Mouse (Mus musculus) lung, postnatal 10 days (tissue): Measurements from ENCODE around the gene Mef2c.

Source experiments
- DNase-seq: peaks from one replicate; pipeline ENCODE4 v3.0.0; 2021

Gene Mef2c

DNA sequence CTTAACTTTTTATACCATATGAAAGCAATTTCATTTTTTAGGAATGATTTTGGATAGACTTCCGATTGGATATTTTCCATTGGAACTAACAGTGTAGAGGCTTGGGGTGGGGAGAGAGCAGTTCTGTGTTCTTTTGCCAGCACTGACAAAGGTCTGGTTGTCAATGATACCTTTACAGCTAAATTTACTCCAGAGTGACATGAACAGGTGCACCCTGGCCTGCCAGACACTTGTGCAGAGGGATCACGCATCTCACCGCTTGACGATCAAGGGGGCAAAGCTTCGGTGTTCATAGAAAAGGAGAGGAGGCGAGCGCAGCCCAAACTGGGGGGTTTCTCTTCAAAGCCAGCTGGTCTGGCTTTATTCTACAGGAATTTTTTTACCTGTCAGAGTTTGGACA is at the start of gene Mef2c:
Gene Mef2c (plus strand): TSS at position 116 of the 400 bp plus-strand sequence.
- DNase-seq: no peak

DNA sequence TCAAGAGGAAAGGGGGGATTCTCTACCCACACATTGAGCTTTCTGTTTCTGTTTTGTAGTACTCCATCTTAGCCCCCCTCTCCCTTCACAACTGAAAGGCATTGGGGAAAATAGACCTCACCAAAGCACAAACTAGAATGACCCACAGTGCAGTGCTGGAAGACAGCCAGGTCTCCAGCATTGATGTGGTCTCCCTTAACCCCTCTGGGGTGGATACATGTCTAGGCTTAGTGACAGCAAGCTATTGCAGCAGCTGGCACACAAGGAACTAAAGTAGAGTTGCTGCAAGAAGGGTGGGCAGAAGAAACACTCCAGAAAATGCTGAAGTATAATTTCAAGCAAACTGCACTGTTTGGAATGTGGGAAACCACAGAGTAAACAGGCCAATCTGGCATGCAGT is 45.1 kb upstream of the Mef2c start:
- peak; percentile 22 for DNase-seq

DNA sequence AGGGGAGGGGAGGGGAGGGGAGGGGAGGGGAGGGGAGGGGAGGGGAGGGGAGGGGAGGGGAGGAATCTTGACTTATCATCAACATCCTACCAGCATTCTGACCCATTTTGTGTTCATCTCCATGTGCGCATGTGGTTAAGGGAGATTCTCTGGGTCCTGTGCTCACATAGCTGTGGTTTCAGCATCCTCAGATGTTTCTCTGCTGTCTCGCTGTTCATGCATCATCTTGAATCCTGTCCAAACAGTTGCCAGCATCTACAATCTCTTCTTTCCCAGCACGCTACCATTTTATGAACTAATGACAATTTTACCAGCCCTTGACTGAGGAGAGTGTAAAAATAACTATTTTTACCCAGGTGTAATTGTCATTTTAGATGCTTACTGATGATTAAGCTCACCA is 44.2 kb upstream of the Mef2c start:
- no peak for DNase-seq

DNA sequence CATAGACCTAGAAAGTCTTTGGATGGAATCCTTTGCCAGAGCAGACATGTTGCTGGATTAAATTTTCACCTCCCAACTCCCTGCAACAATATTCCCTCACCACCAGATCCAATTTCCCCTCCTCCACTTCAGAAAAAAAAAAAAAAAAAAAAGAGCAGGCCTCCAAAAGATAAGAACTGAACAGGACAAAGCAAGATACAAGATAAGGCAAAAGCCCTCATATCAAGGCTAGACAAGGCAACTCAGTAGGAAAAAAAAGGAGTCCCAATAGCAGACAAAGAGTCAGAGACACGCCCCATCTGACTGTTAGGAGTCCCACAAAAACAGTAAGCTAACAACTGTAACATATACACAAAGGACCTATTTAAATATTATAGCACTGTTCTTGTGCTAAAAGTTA is 43.2 kb upstream of the Mef2c start:
- no peak for DNase-seq

DNA sequence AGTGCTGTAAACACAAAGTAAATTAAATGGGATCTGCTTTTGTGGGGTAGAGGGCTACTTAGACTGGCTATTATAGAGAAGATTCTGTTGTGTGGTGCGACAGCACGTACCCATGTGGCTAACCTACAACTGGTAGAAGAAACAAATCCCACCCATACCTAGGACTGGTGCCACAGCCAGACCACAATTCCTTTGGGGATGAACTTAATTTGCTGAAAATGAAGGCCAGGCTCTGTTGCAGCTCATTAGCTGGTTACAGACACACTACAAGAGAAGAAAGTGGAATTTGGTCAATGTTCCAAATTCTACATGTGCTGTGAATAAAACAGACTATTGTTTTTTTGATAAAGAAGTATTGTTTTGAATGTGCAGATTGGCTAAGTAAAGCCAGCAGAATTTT is 42.3 kb upstream of the Mef2c start:
- no peak for DNase-seq

DNA sequence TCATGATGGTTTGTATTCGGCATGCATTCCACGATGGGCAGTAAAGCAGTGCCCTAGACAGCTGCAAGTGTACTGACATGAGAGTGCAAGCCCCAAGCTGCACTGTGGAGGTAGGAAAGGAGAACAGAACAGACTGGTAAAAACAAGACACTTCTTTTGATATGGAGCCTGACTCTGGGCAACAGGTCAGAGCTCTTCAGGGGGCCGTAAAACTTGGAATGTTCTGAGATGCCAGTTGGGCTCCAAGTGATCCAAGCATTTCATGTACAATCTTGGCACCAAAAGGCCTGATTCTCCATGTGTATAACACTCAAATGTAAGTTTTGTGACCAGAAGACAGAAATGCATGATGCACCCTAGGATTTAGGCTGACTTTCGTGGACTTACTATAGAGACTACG is 37.1 kb upstream of the Mef2c start:
- DNase-seq: no peak

DNA sequence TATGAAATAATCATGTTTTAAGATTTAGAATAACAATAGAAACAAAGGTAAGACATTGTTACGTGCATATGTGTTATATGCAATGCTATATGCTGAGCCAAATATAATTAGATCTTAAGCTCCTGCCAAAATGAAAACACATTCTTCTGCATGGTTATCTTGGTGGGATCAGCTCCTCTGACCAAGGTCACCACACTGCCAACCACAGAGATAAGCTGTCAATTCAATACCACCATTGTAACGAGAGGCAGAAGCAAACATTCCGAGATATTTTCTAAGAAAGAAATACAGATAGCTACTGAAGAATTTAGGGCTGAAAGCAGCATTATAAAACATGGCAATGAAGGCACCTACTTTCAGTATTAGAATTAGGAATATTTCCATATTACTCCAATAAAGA is 35.0 kb upstream of the Mef2c start:
- no peak for DNase-seq

DNA sequence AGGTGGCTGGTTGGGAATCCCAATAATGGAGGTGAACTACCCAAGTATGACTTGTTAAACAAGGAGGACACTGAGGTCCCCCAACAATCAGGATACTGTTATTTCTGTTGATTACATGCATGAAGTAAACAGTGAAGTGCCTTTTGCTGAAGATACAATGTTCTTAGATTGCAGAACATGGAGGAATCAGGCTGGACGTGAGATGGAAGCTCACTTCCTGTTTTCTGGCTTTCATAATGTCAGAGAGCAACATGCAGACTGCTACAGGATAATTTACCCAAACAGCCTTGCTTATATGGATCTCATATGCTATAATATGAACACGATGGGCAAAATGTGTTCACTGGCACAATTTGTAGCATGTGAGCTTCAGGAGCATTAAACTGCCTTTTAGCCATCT is 30.1 kb upstream of the Mef2c start:
- no peak for DNase-seq

DNA sequence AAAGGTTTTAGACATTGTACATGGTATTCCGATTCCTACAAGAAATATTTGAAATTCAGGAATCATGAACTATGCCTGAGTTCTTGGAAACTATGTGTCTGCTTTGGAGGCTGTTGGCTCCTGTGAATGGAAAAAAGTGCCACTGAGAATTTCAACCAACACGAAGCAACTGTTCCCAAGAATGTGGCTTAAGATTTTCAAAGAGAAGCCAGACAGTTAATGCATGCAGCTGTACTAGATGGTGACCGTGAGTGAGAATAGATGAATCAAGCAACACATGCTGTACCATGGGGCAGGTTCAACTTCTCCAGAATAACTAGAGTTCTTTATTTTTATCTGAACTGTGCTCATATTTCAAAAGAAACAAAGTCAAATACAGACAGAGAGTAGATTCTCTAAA is 23.4 kb upstream of the Mef2c start:
- DNase-seq: no peak

DNA sequence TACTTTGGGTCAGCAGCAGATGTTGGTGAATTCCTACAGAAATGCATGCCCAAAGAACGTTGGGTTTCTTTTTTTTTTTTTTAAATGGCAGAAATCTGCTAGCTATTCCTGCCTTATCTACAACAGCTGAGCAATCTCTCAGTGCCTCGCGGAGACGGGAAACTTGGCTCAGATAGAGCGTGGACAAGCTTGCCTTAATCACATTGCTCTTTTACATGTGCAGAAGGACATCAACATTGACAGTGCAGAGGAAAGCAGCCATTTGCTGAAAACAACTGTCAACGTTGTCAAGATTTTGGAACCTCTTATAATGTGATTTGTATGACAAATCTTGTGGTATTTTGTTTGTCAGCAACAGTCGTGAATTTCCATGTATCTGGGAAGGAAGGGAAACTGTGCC is 22.5 kb upstream of the Mef2c start:
- peak; percentile 13 for DNase-seq

DNA sequence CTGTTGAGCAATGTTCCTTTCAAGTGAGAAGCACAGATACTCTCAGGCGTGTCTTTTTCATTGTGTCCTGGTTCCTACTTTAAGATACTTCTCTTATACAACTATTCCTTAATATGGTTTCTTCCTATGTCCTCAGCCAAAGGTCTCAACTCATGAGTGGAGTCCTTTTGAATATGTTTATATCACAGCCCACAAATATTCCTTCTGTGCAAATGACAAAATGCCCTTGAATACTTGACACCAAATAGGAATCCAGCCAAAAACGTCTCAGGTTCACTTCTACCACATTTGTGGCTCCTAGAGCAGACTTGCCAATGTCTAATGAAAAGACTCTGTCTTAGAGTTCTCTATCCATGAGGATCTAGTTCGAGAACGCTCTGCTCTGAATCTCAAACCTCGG is 21.7 kb upstream of the Mef2c start:
- peak; percentile 11 for DNase-seq

DNA sequence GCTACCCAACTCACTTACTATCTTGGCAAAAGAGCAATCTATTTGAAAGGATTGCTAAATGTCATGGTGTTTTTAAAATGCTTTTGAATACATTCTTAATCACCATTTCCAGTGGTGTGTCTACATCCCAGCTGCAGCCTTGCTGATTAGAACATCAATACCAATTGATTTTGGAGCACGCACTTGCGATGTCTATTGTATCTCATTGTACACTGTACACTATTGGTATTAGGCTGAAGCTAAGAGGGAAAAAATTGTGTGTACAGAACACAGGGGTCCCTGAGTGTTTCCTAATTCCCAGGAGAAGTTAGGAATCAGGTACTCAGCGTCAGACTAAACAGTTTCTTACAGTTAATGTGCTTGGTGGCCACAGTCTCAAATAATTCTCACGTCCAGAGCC is 19.6 kb upstream of the Mef2c start:
- no peak for DNase-seq

DNA sequence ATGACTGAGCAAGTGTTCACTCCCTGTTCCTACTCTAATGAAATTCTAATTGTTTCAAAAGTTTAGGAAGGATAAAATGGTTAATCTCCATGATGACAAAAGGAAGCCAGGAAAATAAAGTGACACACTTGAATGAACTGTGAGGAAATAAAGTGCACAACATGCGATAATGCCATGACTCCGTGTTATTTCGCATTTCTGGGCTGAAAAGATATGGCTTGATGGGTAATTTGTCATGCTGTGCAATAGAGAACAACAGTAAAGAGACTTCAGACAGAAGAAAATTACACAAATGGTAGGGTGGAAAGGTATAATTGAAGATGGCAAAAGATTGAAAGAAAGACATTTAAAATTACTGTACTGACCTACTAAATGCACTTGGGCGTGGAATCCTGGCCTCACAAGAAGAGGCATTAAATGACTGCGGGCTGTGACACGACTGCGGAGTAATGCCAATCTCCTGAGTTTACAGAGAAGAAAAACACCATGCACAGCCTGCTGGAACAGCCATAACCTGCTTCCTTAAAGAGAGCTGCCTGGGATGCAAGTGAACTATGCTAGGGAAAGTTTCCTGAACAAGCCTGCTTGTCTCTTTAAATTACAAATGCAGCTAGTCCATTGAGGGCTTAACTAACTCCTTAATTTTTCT is 19.0 kb upstream of the Mef2c start:
- DNase-seq: no peak

DNA sequence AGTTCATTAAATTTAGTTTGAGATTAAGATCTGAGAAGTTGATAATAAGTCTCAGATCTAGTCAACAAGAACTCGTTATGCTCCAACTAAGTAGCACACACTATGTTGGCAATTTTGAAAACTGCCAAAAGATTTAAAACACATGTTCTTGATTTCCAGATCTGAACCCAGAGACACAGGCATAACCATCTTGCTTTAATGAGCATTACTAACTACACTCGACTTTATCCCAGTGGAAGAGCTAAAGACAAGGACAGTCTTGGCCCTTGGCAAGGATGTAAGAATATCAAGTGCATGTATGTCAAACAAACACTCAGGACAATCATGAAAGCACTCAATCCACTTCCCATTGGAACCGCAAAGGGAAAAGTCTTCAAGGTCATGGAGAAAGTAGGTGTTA is 11.8 kb upstream of the Mef2c start:
- DNase-seq: no peak

DNA sequence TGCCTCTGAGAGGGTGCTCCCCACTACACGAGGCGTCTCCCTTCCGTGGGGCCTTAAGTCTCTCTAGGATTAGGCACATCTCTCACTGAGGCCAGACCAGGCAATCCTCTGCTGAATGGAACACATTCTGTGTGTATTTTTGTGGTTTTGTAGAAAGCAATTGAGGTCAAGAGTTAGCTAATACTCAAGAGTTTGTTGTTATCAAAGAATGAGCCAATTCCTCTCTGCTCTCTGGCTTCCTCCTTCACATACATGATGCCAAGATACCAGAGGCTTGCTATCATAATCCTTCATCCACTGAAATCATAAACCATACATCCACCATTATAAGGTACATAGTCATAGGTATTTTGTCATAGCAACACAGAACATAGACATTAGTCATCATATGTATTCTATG is 6.1 kb upstream of the Mef2c start:
- no peak for DNase-seq

DNA sequence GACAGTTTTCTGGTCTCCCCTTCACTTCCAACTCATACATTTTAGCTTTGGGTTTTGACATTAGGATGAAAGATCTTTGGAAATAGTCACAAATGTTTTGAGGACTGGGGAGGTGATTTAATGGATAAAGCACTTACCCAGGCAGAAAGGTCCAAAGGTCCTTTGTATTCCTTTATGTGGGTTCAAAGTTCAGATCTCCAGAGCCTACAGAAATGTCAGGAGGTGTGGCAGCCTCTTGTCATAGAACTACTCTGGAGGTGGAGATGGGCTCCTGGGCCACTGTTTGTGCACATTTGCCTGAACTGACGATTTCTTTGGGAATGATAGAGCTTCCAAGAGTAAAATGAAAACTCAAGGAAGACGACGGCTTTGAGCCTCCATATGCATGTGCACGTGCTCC is 4.3 kb upstream of the Mef2c start:
- DNase-seq: no peak

DNA sequence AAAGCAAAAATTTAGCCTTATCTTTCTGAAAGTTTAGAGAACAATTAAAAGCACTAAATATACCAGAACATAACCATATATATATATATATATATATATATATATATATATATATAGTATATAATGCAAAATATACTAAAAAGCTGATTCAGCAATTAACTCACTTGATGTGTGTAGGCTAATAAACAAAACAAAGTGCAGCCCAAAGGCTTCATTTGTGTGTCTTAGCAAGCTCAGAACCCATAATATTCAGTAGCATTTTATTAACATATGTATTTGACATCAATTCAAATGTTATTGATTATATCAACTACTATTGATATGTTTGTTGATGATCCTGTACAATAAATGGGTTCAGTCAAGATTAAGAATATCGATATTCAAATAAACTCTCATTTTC is 3.9 kb downstream of the Mef2c start:
- DNase-seq: no peak

DNA sequence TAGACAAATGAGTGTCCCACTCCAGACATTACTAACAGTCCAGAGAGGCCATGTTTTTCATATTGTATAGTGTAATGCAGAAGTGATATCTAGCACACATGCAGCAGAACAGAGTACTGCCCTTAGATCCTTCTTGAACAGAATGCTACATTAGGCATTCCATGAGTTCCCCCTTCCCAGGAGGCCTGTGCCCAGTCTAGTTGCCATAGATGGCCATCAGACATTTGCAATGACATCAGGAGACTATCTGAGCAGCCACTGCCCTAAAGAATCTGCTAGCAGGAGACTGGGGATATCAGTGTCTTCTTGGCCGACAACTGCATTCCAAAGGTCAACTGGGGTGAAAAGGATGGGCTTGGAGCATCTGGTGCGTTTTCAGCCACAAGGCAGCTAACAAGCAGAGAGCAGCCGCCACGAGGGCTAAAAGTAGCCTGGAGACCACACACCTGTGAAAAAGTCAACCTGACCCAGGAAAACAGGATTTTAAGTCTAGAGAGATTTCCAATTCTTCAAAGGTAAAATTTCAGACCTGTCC is 11.2 kb downstream of the Mef2c start:
- no peak for DNase-seq

DNA sequence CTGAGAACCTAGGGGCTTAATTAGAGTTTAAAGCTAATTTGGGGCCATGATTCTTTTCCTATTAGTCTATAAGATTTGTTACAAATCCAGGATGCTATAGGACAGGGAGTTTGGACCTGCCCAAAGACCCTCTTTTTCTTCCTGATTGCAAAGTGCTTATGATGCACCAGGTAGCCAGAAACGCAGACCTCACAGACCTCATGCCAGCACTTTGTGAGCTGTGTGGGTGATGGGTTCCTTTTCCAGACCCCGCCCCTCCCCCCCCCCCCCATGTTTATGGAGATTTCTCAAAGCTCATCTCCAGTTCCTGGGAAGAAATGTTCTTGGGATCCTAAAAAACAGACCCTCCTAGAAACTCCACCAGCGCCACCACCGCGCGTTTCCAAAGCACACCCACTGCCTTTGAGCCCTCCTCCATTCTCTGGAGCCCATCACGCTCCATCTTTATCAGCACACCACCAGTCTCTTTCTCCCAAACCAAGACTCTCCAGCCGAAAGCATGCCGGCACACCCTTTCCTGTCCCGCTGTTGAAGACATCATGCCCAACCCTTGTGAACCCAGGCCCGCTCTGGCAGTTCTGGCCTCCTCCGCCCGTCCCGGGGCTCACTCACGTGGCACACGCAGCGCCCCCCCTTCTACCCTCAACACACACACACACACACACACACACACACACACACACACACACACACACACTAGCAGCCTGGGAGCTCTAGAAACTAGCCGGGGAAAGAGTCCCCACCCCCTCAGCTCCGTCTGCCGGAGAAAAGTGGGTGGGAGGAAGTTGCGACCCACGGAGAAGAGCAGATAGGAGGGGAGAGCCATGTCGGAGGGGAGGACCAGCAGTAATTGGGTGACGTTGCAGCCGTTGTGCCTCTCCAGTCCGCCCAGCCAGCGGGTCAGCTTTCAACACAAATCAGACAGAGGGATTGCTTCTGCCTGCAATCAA is 14.1 kb downstream of the Mef2c start:
- DNase-seq: peak; percentile 82

DNA sequence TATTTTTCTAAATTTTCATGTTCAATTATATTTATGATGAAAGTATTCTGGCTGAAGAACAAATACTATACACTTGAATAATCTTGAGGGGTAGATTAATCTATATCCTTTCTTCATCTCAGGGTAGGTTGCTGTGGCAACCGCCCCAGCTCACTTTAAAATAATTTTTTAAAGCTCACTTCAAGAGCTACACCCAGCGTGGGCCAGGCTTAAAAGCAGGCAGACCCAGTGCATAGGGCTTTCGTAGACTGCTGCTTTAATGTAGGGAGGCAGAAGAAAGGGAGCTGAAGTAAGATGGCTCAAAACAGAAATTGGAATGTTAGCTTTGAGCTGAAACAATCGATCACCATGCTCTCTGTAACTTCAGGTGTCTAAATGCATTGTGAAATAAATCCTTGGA is 17.0 kb downstream of the Mef2c start:
- no peak for DNase-seq

DNA sequence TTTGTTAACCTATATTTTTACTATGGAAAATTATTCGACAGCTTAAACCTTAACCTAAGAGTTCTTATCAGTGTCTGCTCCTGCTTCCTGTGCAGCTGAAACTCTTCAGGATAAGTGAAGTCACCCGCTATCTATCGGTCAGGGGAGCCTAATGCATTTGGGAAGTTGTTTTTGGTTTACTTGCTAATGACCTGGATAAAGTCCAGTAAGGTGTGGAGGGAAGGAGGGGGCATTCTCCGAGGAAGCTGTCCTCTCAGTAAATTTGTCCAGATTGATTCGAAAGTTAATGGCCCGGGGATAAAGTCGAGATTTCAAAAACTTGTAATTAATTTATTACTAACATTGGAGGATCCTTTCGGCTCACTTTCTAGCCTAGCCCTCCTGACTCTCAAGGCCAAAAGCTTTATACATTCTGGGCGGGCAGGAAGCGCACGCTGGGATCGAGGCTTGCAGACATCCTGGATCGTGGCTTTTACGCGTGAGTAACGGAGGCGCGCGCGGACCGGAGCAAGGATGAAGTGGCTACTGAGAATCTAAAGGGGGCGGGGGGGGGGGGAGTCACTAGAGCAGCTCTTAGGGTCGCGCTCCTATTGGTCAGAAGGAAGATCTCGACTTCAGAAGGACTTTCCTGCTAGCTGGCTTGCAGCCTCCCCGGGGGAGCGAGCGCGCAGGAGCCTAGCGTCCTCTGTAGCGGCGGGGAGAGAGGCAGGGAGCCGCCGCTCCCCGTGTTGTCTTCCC is 19.6 kb downstream of the Mef2c start:
- peak; percentile 71 for DNase-seq

DNA sequence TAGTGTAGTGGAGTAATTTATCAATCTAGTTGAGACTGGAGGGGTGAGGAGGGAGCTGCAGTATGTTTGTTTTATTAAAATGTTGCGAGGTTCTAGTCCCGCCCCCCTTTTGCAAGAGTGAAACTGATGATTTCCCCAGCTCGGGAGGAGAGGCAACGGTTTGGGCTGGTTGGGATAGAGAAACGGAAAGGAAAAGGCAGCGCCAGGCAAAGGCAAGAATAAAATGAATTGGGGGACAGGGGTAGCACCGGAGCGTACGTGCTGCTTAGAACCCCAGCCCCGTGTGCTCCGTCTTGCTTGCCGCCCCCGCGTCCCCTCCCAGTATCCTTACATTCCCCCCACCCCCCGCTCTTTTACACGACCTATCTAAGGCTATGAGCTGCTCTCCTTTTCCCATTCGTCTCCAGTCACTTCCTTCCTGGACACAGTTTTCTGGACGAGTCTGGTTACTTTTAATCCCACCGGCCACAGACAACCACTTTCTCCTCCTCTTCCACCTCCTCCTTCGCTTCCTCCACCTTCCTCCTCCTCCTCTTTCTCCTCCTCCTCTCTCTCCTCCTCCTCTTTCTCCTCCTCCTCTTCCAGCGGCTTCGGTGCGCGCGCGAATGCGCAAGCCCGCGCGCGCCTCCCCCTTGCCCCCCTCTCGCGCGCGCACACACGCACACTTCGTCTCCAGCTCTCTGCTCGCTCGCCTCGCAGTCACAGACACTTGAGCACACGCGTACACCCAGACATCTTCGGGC is 20.5 kb downstream of the Mef2c start:
- peak; percentile 82 for DNase-seq
